Mouse (Mus musculus) E14TG2a.4 (cell line): ENCODE results near the gene Dppa4.

Experiments used
- CTCF ChIP-seq: conservative IDR thresholded peaks from 2 replicates; pipeline ENCODE4 v1.5.1; 2014; ENCODE audit warnings: low read length
- POU5F1 ChIP-seq: IDR thresholded peaks from 2 replicates; pipeline ENCODE4 v1.6.1; 2014; ENCODE audit warnings: low read length, borderline replicate concordance

- peak; percentile 54 for TF ChIP-seq CTCF
- TF ChIP-seq POU5F1: no peak
These were observed 37.2 kb downstream of the Dppa4 start for GRCm38 (mm10) chr16:48320781-48321180.
